Mouse (Mus musculus): ENCODE measurements around the gene Cfap97d1.

Cfap97d1 gene

GRCm38 (mm10) chr11:101984054-101985025, at the start of gene Cfap97d1:
Cfap97d1 (plus strand) TSS chr11:101984279.
- peak; percentile 40 for DNase-seq

DNA sequence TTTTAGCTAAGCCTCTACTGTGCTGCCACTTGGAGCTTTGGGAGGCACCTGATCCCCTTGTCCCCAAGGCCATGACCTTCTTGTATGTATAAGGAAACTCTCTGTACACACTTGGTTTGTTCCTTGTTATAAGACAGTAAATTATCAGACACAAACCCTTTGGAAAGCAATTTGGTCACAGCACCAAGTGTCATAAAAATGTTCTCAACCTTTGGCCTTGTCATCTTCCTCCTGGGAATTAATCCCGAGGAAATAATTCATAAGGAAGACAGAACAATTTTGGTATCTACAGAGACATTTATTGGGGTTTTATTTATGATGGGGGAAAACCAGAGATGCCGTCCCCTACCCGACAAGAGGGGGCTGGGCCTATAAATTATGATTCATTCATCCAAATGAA, 48.3 kb upstream of the Cfap97d1 start:
- no peak for DNase-seq

DNA sequence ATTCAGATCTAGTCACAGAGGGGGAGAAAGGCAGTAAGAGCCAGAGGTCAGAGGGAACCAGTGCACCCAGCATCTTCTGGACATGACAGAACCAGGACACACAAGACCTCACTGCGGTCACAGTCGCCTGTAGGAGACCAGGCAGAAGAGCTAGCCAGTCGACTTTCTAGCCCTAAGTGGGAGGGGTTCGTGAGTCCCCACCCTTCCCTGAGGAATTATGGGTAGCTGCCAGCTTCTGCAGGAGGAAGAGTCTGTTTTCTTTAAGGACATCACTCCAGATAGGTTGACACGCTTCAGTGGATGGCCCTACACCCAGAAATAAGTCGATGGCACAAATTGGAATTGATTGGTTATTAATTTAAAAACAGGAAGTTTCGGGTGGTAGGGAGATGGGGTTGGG, 47.7 kb upstream of the Cfap97d1 start:
- no peak for DNase-seq

GRCm38 (mm10) chr11:101937108-101937507, 47.0 kb upstream of the Cfap97d1 start:
- DNase-seq, result no peak

DNA sequence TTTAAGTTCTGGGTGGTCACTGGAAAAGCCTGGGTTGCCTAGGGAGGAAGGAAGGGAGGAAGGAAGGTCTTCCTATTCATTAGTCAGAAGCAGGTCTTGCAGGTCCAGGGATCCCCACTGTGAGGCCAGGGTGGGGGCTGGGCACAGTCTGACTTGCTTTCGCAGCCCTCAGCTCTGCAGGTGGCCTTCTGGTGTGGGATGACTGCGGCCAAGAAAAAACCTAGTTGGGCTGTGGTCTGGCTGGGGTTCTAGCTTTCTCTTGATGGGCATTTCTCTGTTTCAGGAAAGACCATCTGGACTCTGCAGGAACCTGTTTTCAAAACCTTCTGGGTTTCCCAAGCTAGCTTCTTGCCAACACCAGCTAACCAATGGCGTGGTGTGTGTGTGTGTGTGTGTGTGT, 41.0 kb upstream of the Cfap97d1 start:
- no peak for DNase-seq

DNA sequence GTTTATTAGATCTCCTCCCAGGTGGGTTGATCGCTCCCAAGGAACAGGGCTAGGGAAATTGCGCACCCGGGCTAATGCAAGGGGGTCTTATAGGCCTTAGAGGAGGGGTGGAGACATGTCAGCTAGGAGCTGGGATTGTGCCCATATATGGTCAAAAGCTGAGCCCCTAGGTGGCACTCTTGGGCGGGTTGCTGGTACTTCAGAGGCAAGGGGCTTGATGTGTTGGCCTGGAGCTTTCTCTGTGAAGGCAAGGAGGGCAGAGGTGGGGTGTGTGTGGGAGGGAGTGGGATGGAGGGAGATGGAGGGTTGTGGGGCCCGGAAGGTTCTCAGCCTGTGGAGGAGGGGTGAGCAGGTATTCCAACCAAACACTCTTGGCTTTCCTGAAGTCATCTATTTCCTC, 37.6 kb upstream of the Cfap97d1 start:
- peak; percentile 26 for DNase-seq

- DNase-seq, result no peak
These were observed 34.1 kb upstream of the Cfap97d1 start for GRCm38 (mm10) chr11:101950021-101950420.

GRCm38 (mm10) chr11:101952541-101953341, 31.3 kb upstream of the Cfap97d1 start:
- DNase-seq, result no peak

DNA sequence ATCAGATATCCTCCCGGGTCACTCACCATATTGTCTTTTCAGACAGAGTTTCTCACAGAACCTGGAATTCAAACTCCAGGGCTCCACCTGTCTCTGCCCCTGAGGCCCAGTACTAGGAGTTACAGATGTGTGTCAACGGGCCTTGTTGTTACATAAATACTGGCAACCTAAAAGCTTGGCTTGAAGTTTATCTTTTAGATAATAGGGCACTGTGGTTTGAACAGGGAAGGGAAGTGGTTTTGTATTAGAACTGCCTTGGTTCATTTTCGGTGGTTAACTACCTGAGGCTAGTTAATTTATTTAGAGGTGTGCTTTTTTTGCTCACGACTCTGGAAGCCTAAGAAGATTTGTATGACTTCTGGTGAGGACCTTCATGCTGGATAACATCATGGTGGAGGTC, 30.6 kb upstream of the Cfap97d1 start:
- DNase-seq, result no peak

DNA sequence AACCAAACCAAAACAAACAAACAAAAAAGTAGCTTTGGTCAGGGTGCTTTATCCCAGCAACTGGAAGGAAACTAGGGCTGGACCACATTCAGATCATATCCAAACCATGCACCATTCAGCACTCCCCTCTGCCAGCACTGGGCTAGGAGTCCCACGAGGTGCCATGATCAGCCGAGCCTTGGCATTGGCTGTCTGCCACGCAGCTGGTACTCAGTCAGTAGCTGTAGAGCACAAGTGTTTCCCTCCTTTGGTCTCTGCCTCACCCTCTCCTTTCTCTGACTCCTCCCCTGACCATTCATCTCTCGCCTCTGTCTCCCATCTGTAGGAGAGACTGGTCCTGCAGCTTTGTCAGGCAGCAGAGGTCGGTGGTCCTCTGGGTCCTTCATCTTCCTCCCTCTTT, 26.6 kb upstream of the Cfap97d1 start:
- DNase-seq, result no peak

GRCm38 (mm10) chr11:101963043-101963442, 21.0 kb upstream of the Cfap97d1 start:
- DNase-seq, result no peak

DNA sequence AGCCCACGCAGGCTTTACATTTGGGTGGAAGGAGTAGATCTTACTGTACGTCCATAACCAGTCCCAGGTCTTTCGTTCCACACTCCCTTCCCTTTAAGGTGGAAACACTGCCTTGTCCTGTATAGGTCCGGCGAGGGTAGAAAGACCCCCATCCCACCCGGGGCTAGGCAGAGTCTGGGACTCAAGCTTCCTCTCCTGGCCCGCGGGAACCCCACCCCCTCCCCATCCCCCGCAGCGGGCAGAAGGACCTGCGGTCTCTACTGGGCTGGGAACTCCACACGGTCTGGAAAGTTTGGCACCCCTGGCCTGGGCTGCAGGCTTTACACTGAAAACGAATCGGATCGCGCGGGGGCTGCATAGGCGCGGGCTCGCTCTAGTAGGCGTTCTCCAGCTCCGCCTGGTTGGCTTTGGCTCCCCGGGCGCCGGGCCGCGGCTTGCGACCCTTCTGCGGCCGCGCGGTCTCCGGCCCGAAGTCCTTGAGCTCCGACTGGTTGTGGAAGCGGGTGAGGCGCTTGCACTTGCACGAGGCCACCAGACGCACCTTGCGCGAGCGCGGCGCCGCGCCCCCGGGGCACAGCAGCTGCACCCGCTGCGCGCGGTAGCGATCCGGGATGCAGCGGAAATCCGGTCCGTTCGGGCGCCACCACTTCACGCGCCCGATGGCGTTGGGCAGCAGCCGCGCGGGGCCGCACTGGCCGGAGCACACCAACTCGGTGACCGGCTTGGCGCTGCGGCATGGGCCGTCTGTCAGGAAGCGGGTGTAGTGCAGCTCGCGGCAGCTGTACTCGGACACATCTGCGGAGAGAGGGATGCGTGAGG, 20.4 kb upstream of the Cfap97d1 start:
- peak; percentile 36 for DNase-seq

DNA sequence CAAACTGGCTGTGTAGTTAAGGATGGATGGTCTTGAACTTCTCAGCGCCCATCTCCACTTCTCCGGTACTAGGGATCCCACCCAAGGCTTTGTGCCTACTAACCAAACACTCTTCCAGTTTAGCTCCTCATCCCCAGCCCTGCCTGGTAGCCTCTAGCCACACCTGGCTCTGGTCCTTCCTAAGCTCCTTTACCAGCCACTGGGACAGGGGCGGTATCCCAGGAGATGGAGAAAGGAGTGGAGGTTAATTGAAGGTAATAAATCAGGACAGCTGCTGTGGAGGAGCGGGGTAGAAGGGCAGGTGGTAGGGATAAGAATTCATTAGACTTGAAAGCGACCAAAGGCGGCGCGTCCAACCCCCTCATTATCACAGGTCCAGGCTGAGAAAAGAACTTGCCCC, 19.4 kb upstream of the Cfap97d1 start:
- DNase-seq, result no peak

- DNase-seq, result no peak
These were observed 18.5 kb upstream of the Cfap97d1 start for GRCm38 (mm10) chr11:101965553-101965952.

DNA sequence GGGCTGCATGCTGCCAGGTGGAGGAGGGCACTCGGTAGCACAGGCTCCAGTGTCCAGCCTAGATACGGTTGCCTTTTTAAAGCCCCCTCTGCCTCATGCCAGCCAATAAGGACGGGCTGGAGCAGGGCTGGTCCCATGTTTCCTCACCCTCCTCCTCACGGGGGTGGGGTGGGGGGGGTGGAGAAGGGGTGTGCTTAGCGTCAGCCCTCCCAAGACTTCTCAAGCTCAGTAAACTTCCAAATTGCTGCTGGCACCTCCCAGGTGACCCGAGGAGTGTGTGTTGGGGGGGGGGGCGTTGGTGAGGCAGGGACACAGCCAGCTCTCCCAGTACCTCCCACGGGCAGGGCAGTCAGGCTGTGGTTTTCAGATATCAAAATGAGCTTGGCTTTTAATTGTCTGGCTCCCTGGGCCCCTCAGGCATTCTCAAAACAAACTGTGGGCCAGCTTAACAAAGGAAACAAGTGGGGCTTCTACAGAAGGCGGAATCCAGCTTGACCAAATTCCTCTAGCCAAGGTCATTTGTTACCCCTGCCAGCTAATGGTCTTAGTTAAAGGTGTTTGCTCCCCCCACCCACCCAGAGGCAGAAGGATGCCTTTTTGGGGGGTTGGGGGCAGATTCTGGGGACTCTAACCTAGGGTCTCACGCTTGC, 17.0 kb upstream of the Cfap97d1 start, which contains the start of gene Sost:
Sost (minus strand) TSS at position 51 of the 650 bp plus-strand sequence.
- DNase-seq, result no peak

- DNase-seq, result no peak
These were observed 15.8 kb upstream of the Cfap97d1 start for GRCm38 (mm10) chr11:101968311-101968710.

- peak; percentile 77 for DNase-seq
These were observed 15.3 kb upstream of the Cfap97d1 start for GRCm38 (mm10) chr11:101968791-101969190.

DNA sequence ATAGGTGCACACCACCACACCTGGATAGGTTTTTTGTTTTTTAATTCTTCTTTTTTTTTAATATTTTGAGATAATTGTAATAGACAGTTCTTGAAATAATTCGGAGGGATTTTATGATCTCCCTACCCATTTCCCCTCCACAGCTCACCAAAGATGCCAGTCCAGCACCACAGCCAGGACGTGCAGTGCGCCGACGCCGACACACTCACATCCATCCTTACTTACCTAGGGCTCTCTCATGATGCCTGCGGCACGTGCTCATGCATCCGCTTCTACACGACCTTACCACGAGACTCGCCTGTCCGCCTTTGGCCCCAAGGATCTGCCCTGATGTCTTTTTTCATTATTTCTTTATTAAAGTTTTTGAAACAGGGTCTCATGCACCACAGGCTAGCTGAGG, 14.2 kb upstream of the Cfap97d1 start:
- no peak for DNase-seq

DNA sequence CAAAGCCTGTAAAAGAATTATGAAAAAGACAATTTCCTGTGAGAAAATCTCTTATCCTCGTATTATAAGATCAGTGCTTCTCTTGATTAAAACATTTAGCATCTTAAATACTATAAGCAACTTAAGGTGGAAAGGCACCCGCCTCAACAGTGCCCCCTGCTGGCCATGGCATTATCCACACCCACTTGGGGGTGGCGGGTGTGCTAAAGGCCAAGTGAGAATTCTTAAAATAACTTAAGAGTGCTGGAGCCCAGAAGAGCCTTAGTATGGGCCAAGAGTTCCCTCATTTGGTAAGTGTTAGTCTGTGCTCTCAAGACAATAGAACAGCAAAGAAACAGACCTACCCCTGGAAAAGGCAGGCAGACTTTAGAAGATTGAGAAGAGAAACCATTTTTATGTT, 12.7 kb upstream of the Cfap97d1 start:
- DNase-seq, result peak; percentile 72

GRCm38 (mm10) chr11:101972097-101972496, 12.0 kb upstream of the Cfap97d1 start:
- DNase-seq, result no peak

DNA sequence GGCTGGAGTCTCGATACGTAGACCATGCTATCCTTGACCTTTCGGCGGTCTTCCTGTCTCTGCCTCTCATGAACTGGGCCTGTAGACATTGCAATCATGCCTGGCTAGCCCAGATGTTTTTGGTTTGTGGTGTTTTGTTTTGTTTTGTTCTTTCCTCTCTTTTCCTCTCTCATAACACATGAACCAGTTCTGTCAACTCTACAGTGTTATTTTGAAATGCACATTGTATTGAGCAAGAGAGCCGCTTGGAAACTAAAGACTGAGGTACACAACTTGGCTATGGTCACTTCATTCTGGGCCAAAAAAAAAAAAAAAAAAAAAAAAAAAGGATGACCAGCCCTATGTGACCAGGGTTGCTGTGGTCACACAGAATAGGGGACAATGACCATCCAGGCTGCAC, 11.4 kb upstream of the Cfap97d1 start:
- DNase-seq, result no peak

DNA sequence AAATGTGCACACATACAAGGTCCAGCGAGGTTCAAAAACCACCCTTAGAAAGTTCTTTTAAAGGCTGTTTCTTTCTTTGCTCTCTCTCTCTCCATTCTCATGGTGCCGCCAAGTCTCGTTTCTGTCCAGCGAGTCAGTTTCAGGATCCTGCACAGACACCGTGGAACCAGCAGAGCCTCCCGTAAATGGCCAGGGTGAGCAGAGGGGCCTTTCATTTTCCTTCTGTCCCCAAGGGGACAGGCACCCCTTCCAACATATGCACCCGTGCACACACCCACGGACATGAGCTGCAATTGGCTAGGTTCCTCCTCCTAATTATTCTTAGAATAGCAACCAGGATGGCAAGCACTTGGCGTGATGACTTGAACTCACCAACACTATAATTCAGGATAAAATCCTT, 10.6 kb upstream of the Cfap97d1 start:
- DNase-seq, result no peak
